Mouse (Mus musculus) liver, embryonic 14.5 days (tissue): ENCODE measurements at regions not wholly inside any gene's neighbourhood (a gene's known extent, or its start where the extent isn't known, plus 50 kb on each side); places are given as distances from the start of the nearest gene placed in this dataset.

Source experiments
- CTCF ChIP-seq: IDR thresholded peaks from 2 replicates; pipeline ENCODE4 v1.5.1; 2016; ENCODE audit warnings: antibody characterized with exemption, low read depth, control low read depth
- EP300 ChIP-seq: IDR thresholded peaks from 2 replicates; pipeline ENCODE4 v1.6.1; 2016; ENCODE audit warnings: antibody characterized with exemption, low read depth

DNA sequence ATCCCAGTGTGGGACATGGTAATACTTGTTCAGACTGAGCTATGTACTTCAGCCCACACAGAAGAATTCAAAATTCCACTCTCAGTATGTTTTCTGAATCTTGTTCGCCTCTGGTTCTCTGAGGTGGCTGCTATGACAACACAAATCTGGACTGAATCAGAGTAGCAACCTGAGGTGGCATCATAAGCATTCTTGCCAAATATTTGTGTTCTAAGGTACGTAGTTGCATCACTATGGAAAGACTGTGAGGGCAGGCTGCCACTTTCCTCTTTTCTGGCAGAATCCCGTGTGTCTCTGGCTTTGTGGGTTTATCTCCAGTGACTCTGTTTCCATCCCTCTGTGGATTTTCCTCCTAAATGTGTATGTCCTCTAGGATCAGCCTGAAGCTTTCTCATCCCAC is 978.7 kb downstream of the Slc22a22 start:
- TF ChIP-seq CTCF, result no peak
- TF ChIP-seq EP300, result no peak
